Mouse (Mus musculus): ENCODE measurements at regions not wholly inside any gene's neighbourhood (a gene's known extent, or its start where the extent isn't known, plus 50 kb on each side); places are given as distances from the start of the nearest gene placed in this dataset.
"Not testable (repeated sequence)": the region's sequence is repeated elsewhere in the genome, so short reads cannot be mapped to it uniquely, and the experiment has no call there.

GRCm38 (mm10) chr13:98427660-98428059 lies 64.1 kb downstream of the Gm10320 start:
- in situ Hi-C loops (cut with MboI; ENCODE audit: low pct_ligation_motif_present, low pct_unique_long_range_greater_than_20kb, low sequenced_read_pairs); H3K27me3 ChIP-seq (replicated peaks); dilution Hi-C loops (cut with MboI; ENCODE audit: extremely low pct_ligation_motif_present, extremely low pct_unique_long_range_greater_than_20kb, low sequenced_read_pairs); H3K9me3 ChIP-seq (replicated peaks; ENCODE audit: low read length); H3K4me3 ChIP-seq (replicated peaks in 1 of 3; ENCODE audit: low read depth in 2 of 3, low read length in 2 of 3, poor library complexity in 1 of 3); H3K79me2 ChIP-seq (replicated peaks; ENCODE audit: control insufficient read depth, extremely low read depth, insufficient read depth, poor library complexity, severe bottlenecking); H3K27ac ChIP-seq (ENCODE audit: insufficient read depth, low read depth); DNase-seq (ENCODE audit: extremely low read depth); H3K9ac ChIP-seq (ENCODE audit: insufficient read depth, low read depth); H3K4me1 ChIP-seq (ENCODE audit: control insufficient read depth in 1 of 2, insufficient read depth in 2 of 2); H3K36me3 ChIP-seq (replicated peaks in 1 of 2; ENCODE audit: control insufficient read depth in 1 of 2, insufficient read depth in 1 of 2, low read length in 1 of 2): not testable (repeated sequence)
- H3K4me2 ChIP-seq (ENCODE audit: insufficient read depth, low read depth, poor library complexity, severe bottlenecking) = peak overlapping the region; percentile 50; the same call in 1 of the 2 replicates

- Histone ChIP-seq H3K9me3 (replicated peaks; ENCODE audit: low read length) (no peaks in the 10 kb centered on the region), H3K9ac (ENCODE audit: insufficient read depth, low read depth) (no peak overlapping the region), H3K4me1 (ENCODE audit: control insufficient read depth in 1 of 2, insufficient read depth in 2 of 2) (peaks cover 4 to 6% of the 10 kb centered on the region in 2 experiments), H3K79me2 (replicated peaks; ENCODE audit: control insufficient read depth, extremely low read depth, insufficient read depth, poor library complexity, severe bottlenecking) (no peaks in the 10 kb centered on the region), H3K4me2 (ENCODE audit: insufficient read depth, low read depth, poor library complexity, severe bottlenecking) (peak overlapping the region; percentile 31; the same call in 1 of the 2 replicates), H3K27ac (ENCODE audit: insufficient read depth, low read depth) (no peak overlapping the region), H3K4me3 (replicated peaks in 1 of 3; ENCODE audit: low read depth in 2 of 3, low read length in 2 of 3, poor library complexity in 1 of 3) (no peak overlapping the region), H3K36me3 (replicated peaks in 1 of 2; ENCODE audit: control insufficient read depth in 1 of 2, insufficient read depth in 1 of 2, low read length in 1 of 2) (no peaks in the 10 kb centered on the region), H3K27me3 (replicated peaks) (no peaks in the 10 kb centered on the region)
- no peak for DNase-seq (ENCODE audit: extremely low read depth)
- no peak for TF ChIP-seq CHD1 (IDR thresholded peaks at IDR 0.05; ENCODE audit: low read depth, low read length)
- no peak for TF ChIP-seq POLR2A (IDR thresholded peaks at IDR 0.05; ENCODE audit: low read depth, low read length)
- peak; percentile 31 for TF ChIP-seq USF1 (IDR thresholded peaks at IDR 0.05; ENCODE audit: low read depth, low read length)
- TF ChIP-seq USF2 (conservative IDR thresholded peaks at IDR 0.05; ENCODE audit: low read depth, low read length) = 0 out of 2 replicates have a peak, but pooled peaks have one; percentile 30
- 0 out of 2 replicates have a peak, but pooled peaks have one; percentile 23 for TF ChIP-seq BHLHE40 (IDR thresholded peaks at IDR 0.05; ENCODE audit: low read depth, low read length)
- in situ Hi-C loops (cut with MboI; ENCODE audit: low pct_ligation_motif_present, low pct_unique_long_range_greater_than_20kb, low sequenced_read_pairs) = no loop called here
- dilution Hi-C loops (cut with MboI; ENCODE audit: extremely low pct_ligation_motif_present, extremely low pct_unique_long_range_greater_than_20kb, low sequenced_read_pairs) = no loop called here
Measured at GRCm38 (mm10) chr13:98425026-98425425, 66.8 kb downstream of the Gm10320 start.

GRCm38 (mm10) chr13:98424000-98424399 lies 67.8 kb downstream of the Gm10320 start:
- no peak for DNase-seq (ENCODE audit: extremely low read depth)
- H3K9me3 ChIP-seq (replicated peaks; ENCODE audit: low read length) = no peaks in the 10 kb centered on the region
- H3K27me3 ChIP-seq (replicated peaks) = no peaks in the 10 kb centered on the region
- no peak overlapping the region for H3K27ac ChIP-seq (ENCODE audit: insufficient read depth, low read depth)
- no peaks in the 10 kb centered on the region for H3K79me2 ChIP-seq (replicated peaks; ENCODE audit: control insufficient read depth, extremely low read depth, insufficient read depth, poor library complexity, severe bottlenecking)
- no peaks in the 10 kb centered on the region for H3K36me3 ChIP-seq (replicated peaks in 1 of 2; ENCODE audit: control insufficient read depth in 1 of 2, insufficient read depth in 1 of 2, low read length in 1 of 2)
- in situ Hi-C loops (cut with MboI; ENCODE audit: low pct_ligation_motif_present, low pct_unique_long_range_greater_than_20kb, low sequenced_read_pairs) (no loop called here), dilution Hi-C loops (cut with MboI; ENCODE audit: extremely low pct_ligation_motif_present, extremely low pct_unique_long_range_greater_than_20kb, low sequenced_read_pairs) (no loop called here)
- peaks cover 4 to 6% of the 10 kb centered on the region in 2 experiments for H3K4me1 ChIP-seq (ENCODE audit: control insufficient read depth in 1 of 2, insufficient read depth in 2 of 2)
- H3K4me3 ChIP-seq (replicated peaks in 1 of 3; ENCODE audit: low read depth in 2 of 3, low read length in 2 of 3, poor library complexity in 1 of 3) = no peak overlapping the region
- H3K9ac ChIP-seq (ENCODE audit: insufficient read depth, low read depth) = no peak overlapping the region
- H3K4me2 ChIP-seq (ENCODE audit: insufficient read depth, low read depth, poor library complexity, severe bottlenecking) = no peak overlapping the region
- TF ChIP-seq MAZ (IDR thresholded peaks at IDR 0.05; ENCODE audit: low read depth, low read length) (no peak), ZNF384 (IDR thresholded peaks at IDR 0.05; ENCODE audit: low read depth, low read length) (no peak), MAX (IDR thresholded peaks at IDR 0.05; ENCODE audit: low read length) (no peak), ETS1 (conservative IDR thresholded peaks at IDR 0.05; ENCODE audit: low read depth, low read length) (no peak), TCF12 (IDR thresholded peaks at IDR 0.05; ENCODE audit: low read depth, low read length) (no peak), BHLHE40 (IDR thresholded peaks at IDR 0.05; ENCODE audit: low read depth, low read length) (no peak), UBTF (IDR thresholded peaks at IDR 0.05; ENCODE audit: low read depth, low read length) (no peak), E2F4 (IDR thresholded peaks at IDR 0.05; ENCODE audit: insufficient replicate concordance, low read depth, low read length) (no peak), HCFC1 (IDR thresholded peaks at IDR 0.05; ENCODE audit: low read depth, low read length) (no peak), ZMIZ1 (IDR thresholded peaks at IDR 0.05; ENCODE audit: low read depth, low read length) (no peak), SIN3A (IDR thresholded peaks at IDR 0.05; ENCODE audit: low read length) (no peak), NELFE (IDR thresholded peaks at IDR 0.05; ENCODE audit: low read depth, low read length) (no peak), CTCF (conservative IDR thresholded peaks at IDR 0.05 in 1 of 2, IDR thresholded peaks at IDR 0.05 in 1 of 2; ENCODE audit: low read depth in 2 of 2, low read length in 2 of 2) (no peak), USF2 (conservative IDR thresholded peaks at IDR 0.05; ENCODE audit: low read depth, low read length) (no peak), POLR2AphosphoS2 (IDR thresholded peaks at IDR 0.05; ENCODE audit: low read depth, low read length) (no peak), JUND (conservative IDR thresholded peaks at IDR 0.05; ENCODE audit: low read depth, low read length) (no peak)
